Mouse (Mus musculus): Measurements from ENCODE around the gene Scmh1.

DNA sequence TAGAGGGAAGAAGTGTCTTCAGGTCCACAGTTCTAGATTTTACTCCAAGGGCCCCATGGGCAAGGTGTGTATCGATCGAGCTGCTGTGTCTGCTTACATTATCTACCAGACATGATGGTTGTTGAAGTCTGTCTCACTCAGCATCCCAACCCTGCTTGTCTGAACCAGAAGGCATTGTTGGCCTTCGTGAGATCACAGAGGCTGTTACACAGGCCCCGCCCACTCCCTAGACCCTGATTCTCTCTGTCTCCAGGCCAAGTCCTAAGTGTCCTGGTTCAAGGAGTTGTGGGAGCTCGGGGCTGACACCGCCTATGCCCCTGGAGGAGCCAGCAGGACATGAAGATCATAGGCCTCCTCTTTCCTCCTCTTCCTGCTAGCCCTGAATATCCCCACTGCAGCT lies 126.9 kb downstream of the Scmh1 start, which contains the start of gene Slfnl1:
- no peak for TF ChIP-seq CTCF (IDR thresholded peaks at IDR 0.05; ENCODE audit: low read depth)
- TF ChIP-seq EP300 (IDR thresholded peaks at IDR 0.05; ENCODE audit: low read depth), result no peak
